Mouse (Mus musculus) testis, postnatal 14 days (tissue): ENCODE results near the gene Ptpn12.
A peak's percentile ranks its signal among the peaks of the same experiment; 100 is the strongest.

Experiments used
- DNase-seq: peaks from one replicate; pipeline ENCODE4 v3.0.0; 2021; ENCODE audit warnings: low spot score

Gene Ptpn12

GRCm38 (mm10) chr5:21030226-21030625 lies 25.5 kb downstream of the Ptpn12 start:
- no peak for DNase-seq

- DNase-seq = no peak
Measured at GRCm38 (mm10) chr5:21017075-21017474, 38.6 kb downstream of the Ptpn12 start.

- DNase-seq = no peak
Measured at GRCm38 (mm10) chr5:21010908-21011307, 44.8 kb downstream of the Ptpn12 start.

GRCm38 (mm10) chr5:21002723-21003122 lies 53.0 kb downstream of the Ptpn12 start:
- DNase-seq = no peak

GRCm38 (mm10) chr5:21001622-21002315 lies 53.9 kb downstream of the Ptpn12 start:
- DNase-seq = no peak

GRCm38 (mm10) chr5:20998427-20998826 lies 57.3 kb downstream of the Ptpn12 start:
- DNase-seq = no peak

- DNase-seq = no peak
Measured at GRCm38 (mm10) chr5:20997555-20997954, 58.2 kb downstream of the Ptpn12 start.

GRCm38 (mm10) chr5:20990062-20990809 lies 65.5 kb downstream of the Ptpn12 start:
- DNase-seq = no peak

GRCm38 (mm10) chr5:20986271-20986670 lies 69.4 kb downstream of the Ptpn12 start:
- no peak for DNase-seq

- no peak for DNase-seq
Measured at GRCm38 (mm10) chr5:20983505-20983904, 72.2 kb downstream of the Ptpn12 start.

GRCm38 (mm10) chr5:20974690-20975089 lies 81.0 kb downstream of the Ptpn12 start:
- no peak for DNase-seq

- DNase-seq = no peak
Measured at GRCm38 (mm10) chr5:20973999-20974398, 81.7 kb downstream of the Ptpn12 start.

GRCm38 (mm10) chr5:20973069-20973468 lies 82.6 kb downstream of the Ptpn12 start:
- DNase-seq = no peak

- DNase-seq = peak; percentile 28
Measured at GRCm38 (mm10) chr5:20968963-20969362, 86.7 kb downstream of the Ptpn12 start.

- no peak for DNase-seq
Measured at GRCm38 (mm10) chr5:20968493-20968892, 87.2 kb downstream of the Ptpn12 start.

GRCm38 (mm10) chr5:20967942-20968341 lies 87.8 kb downstream of the Ptpn12 start:
- no peak for DNase-seq

GRCm38 (mm10) chr5:20964446-20964845 lies 91.3 kb downstream of the Ptpn12 start:
- no peak for DNase-seq

GRCm38 (mm10) chr5:20963295-20963694 lies 92.4 kb downstream of the Ptpn12 start:
- no peak for DNase-seq

- DNase-seq = no peak
Measured at GRCm38 (mm10) chr5:20960927-20961326, 94.8 kb downstream of the Ptpn12 start.

GRCm38 (mm10) chr5:20956298-20956697 lies 99.4 kb downstream of the Ptpn12 start, which contains the start of gene Rsbn1l:
Gene Rsbn1l, minus strand, starts transcription at chr5:20956398.
- DNase-seq = no peak

GRCm38 (mm10) chr5:20955114-20955835 lies 100.4 kb downstream of the Ptpn12 start:
- DNase-seq = no peak

GRCm38 (mm10) chr5:20952337-20952925 lies 103.3 kb downstream of the Ptpn12 start:
- no peak for DNase-seq
